ENCODE assay signal across 27 mouse cellular contexts in genomic region chr8:7447026-7447425, GRCm38 (mm10).
DNase-seq lines count a peak whose midpoint lies in the region; ATAC-seq lines count a peak whose summit lies in the region.
"Had no signal": no experiment of that assay in that cellular context is flagged by ENCODE, and none has a peak within 500 bp of the region (broad histone marks: within the 10 kb centered on the region; RNA-seq: fewer than 3 reads in every experiment).

No protein-coding gene starts in this region.

- ATAC-seq in limb, embryonic 13.5 days (ENCODE audit: low FRiP score, low read depth): peak; percentile 40; the same call in 1 of the 2 replicates
- peak; percentile 56; the same call in 1 of the 2 replicates for ATAC-seq in embryonic facial prominence, embryonic 13.5 days (ENCODE audit: insufficient number of reproducible peaks, insufficient read depth, low FRiP score, low TSS enrichment, low read depth)
- no peak for ATAC-seq in megakaryocyte-erythroid progenitor cell, adult 5-6 weeks (replicated peaks; ENCODE audit: low FRiP score, low TSS enrichment, poor library complexity, severe bottlenecking)
- ATAC-seq: activated CD4-positive, CD25-positive, alpha-beta regulatory T cell, adult 4 months; CD4-positive, CD25-positive, alpha-beta regulatory T cell, adult 4 months; forebrain, embryonic 15.5 days; intestine, postnatal 0 days had no signal

- DNase-seq in limb, embryonic 10.5 days (ENCODE audit: low spot score): no peak
- peak; percentile 6 for DNase-seq in forelimb bud, embryonic 11.5 days (ENCODE audit: low read depth, low spot score)
- no peak for DNase-seq in c-Kit-positive CD71-positive TER-119-positive erythroid progenitor cells, embryonic 14.5 days (ENCODE audit: low spot score)
- no peak for DNase-seq in adrenal gland, postnatal 4 days (ENCODE audit: low spot score in 2 of 2)
- DNase-seq: adrenal gland, adult 8-10 months; adrenal gland, postnatal 25 days; cerebellum, adult 11-12 months; cerebellum, adult 8-10 months; cerebellum, postnatal 10 days; cerebellum, postnatal 36 days; embryo, embryonic 11 days; gastrocnemius, adult 2 months; gastrocnemius, postnatal 14 days; heart, adult 11 months had no signal

- no peaks in the 10 kb centered on the region for H3K4me1 ChIP-seq in limb, embryonic 13.5 days
- 0 out of 2 replicates have a peak, but pooled peaks cover 3% of the 10 kb centered on the region for H3K4me1 ChIP-seq in limb, embryonic 10.5 days
- H3K4me1 ChIP-seq in embryonic facial prominence, embryonic 13.5 days: peaks cover 5% of the 10 kb centered on the region
- H3K4me1 ChIP-seq: embryonic facial prominence, embryonic 12.5 days; forebrain, embryonic 12.5 days; forebrain, embryonic 15.5 days; hindbrain, embryonic 12.5 days; hindbrain, embryonic 15.5 days had no signal

- no peak overlapping the region for H3K27ac ChIP-seq in limb, embryonic 13.5 days
- no peak overlapping the region for H3K27ac ChIP-seq in limb, embryonic 10.5 days
- H3K27ac ChIP-seq in embryonic facial prominence, embryonic 13.5 days: no peak overlapping the region
- H3K27ac ChIP-seq: embryonic facial prominence, embryonic 12.5 days; forebrain, embryonic 12.5 days; forebrain, embryonic 15.5 days; gastrocnemius, adult 2 months; hindbrain, embryonic 12.5 days; hindbrain, embryonic 15.5 days had no signal

- 32% methylated on average over 1 of the region's 1 CpGs for WGBS in limb, embryonic 13.5 days
- WGBS in limb, embryonic 10.5 days: 52% methylated on average over 1 of the region's 1 CpGs
- WGBS in embryonic facial prominence, embryonic 13.5 days: 31% methylated on average over 1 of the region's 1 CpGs

- H3K27me3 ChIP-seq in limb, embryonic 13.5 days: no peaks in the 10 kb centered on the region
- no peaks in the 10 kb centered on the region for H3K27me3 ChIP-seq in limb, embryonic 10.5 days (ENCODE audit: low read depth, poor library complexity, severe bottlenecking)
- no peaks in the 10 kb centered on the region for H3K27me3 ChIP-seq in embryonic facial prominence, embryonic 13.5 days
- H3K27me3 ChIP-seq: embryonic facial prominence, embryonic 12.5 days; forebrain, embryonic 12.5 days; forebrain, embryonic 15.5 days; hindbrain, embryonic 12.5 days; hindbrain, embryonic 15.5 days had no signal

- H3K36me3 ChIP-seq in limb, embryonic 13.5 days: no peaks in the 10 kb centered on the region
- no peaks in the 10 kb centered on the region for H3K36me3 ChIP-seq in limb, embryonic 10.5 days
- no peaks in the 10 kb centered on the region for H3K36me3 ChIP-seq in embryonic facial prominence, embryonic 13.5 days
- H3K36me3 ChIP-seq: embryonic facial prominence, embryonic 12.5 days; forebrain, embryonic 12.5 days; forebrain, embryonic 15.5 days; hindbrain, embryonic 12.5 days; hindbrain, embryonic 15.5 days had no signal

- H3K9me3 ChIP-seq in limb, embryonic 13.5 days: no peaks in the 10 kb centered on the region
- no peaks in the 10 kb centered on the region for H3K9me3 ChIP-seq in limb, embryonic 10.5 days (replicated peaks)
- no peaks in the 10 kb centered on the region for H3K9me3 ChIP-seq in embryonic facial prominence, embryonic 13.5 days
- H3K9me3 ChIP-seq: embryonic facial prominence, embryonic 12.5 days; forebrain, embryonic 12.5 days; forebrain, embryonic 15.5 days; hindbrain, embryonic 12.5 days; hindbrain, embryonic 15.5 days had no signal

- no peak overlapping the region for H3K4me3 ChIP-seq in limb, embryonic 13.5 days
- H3K4me3 ChIP-seq in limb, embryonic 10.5 days: no peak overlapping the region
- no peak overlapping the region for H3K4me3 ChIP-seq in embryonic facial prominence, embryonic 13.5 days
- H3K4me3 ChIP-seq: embryonic facial prominence, embryonic 12.5 days; erythroblast, embryonic 14.5 days; forebrain, embryonic 12.5 days; forebrain, embryonic 15.5 days; gastrocnemius, adult 2 months; hindbrain, embryonic 12.5 days; hindbrain, embryonic 15.5 days had no signal

- H3K9ac ChIP-seq in limb, embryonic 13.5 days: no peak overlapping the region
- H3K9ac ChIP-seq in embryonic facial prominence, embryonic 13.5 days: no peak overlapping the region
- H3K9ac ChIP-seq: embryonic facial prominence, embryonic 12.5 days; forebrain, embryonic 12.5 days; forebrain, embryonic 15.5 days; hindbrain, embryonic 12.5 days; hindbrain, embryonic 15.5 days had no signal

- no peak overlapping the region for H3K4me2 ChIP-seq in limb, embryonic 13.5 days (replicated peaks)
- no peak overlapping the region for H3K4me2 ChIP-seq in embryonic facial prominence, embryonic 13.5 days
- H3K4me2 ChIP-seq: embryonic facial prominence, embryonic 12.5 days; forebrain, embryonic 12.5 days; forebrain, embryonic 15.5 days; heart, embryonic 11.5 days; hindbrain, embryonic 12.5 days; hindbrain, embryonic 15.5 days had no signal
